Mouse (Mus musculus): ENCODE measurements around the gene Ocln. TPM values are rescaled to one million over a fixed set of nuclear protein-coding genes. Genes with fewer than 3 reads are reported as not detected.
A peak's percentile ranks its signal among the peaks of the same experiment; 100 is the strongest.
"Not testable (repeated sequence)": the region's sequence is repeated elsewhere in the genome, so short reads cannot be mapped to it uniquely, and the experiment has no call there.

The Ocln gene
- total RNA-seq, 2 experiments from 2014 or later = 0.57 to 0.87 TPM

GRCm38 (mm10) chr13:100544220-100544662 is 8.3 kb downstream of the Ocln start:
- no peak for DNase-seq

GRCm38 (mm10) chr13:100543011-100543767 is 9.3 kb downstream of the Ocln start:
- DNase-seq = no peak

- no peak for DNase-seq
Observed at GRCm38 (mm10) chr13:100536149-100536548, 16.4 kb downstream of the Ocln start.

- no peak for DNase-seq
Observed at GRCm38 (mm10) chr13:100532788-100533365, 19.6 kb downstream of the Ocln start.

- no peak for DNase-seq
Observed at GRCm38 (mm10) chr13:100526649-100527038, 25.9 kb downstream of the Ocln start.

GRCm38 (mm10) chr13:100525935-100526648 is 26.4 kb downstream of the Ocln start:
- no peak for DNase-seq

GRCm38 (mm10) chr13:100524896-100525295 is 27.6 kb downstream of the Ocln start:
- no peak for DNase-seq

- no peak for DNase-seq
Observed at GRCm38 (mm10) chr13:100523698-100524097, 28.8 kb downstream of the Ocln start.

- DNase-seq = no peak
Observed at GRCm38 (mm10) chr13:100521724-100522591, 30.6 kb downstream of the Ocln start.

- DNase-seq = no peak
Observed at GRCm38 (mm10) chr13:100519162-100519561, 33.4 kb downstream of the Ocln start.

GRCm38 (mm10) chr13:100518191-100518590 is 34.3 kb downstream of the Ocln start:
- DNase-seq = no peak

- DNase-seq = no peak
Observed at GRCm38 (mm10) chr13:100517652-100518153, 34.8 kb downstream of the Ocln start.

- no peak for DNase-seq
Observed at GRCm38 (mm10) chr13:100516213-100517105, 36.1 kb downstream of the Ocln start.

GRCm38 (mm10) chr13:100512792-100513191 is 39.7 kb downstream of the Ocln start:
- no peak for DNase-seq

- no peak for DNase-seq
Observed at GRCm38 (mm10) chr13:100511860-100512364, 40.6 kb downstream of the Ocln start.

- no peak for DNase-seq
Observed at GRCm38 (mm10) chr13:100511146-100511859, 41.2 kb downstream of the Ocln start.

- not testable (repeated sequence) for DNase-seq
Observed at GRCm38 (mm10) chr13:100499625-100500024, 52.9 kb downstream of the Ocln start.

- peak in 1 of 2 experiments; percentile 5 for DNase-seq
Observed at GRCm38 (mm10) chr13:100495337-100495736, 57.2 kb downstream of the Ocln start.

GRCm38 (mm10) chr13:100494370-100494769 is 58.1 kb downstream of the Ocln start:
- not testable (repeated sequence) for DNase-seq

GRCm38 (mm10) chr13:100493313-100493712 is 59.2 kb downstream of the Ocln start:
- no peak for DNase-seq

Measured in heart, adult 18-20 months (tissue).